Mouse (Mus musculus) E14TG2a.4 (cell line): ENCODE data around the gene Vat1.
"Not testable (repeated sequence)": the region's sequence is repeated elsewhere in the genome, so short reads cannot be mapped to it uniquely, and the experiment has no call there.

Experiments
- CTCF ChIP-seq: conservative IDR thresholded peaks from 2 replicates; pipeline ENCODE4 v1.5.1; 2014; ENCODE audit warnings: low read length
- NANOG ChIP-seq: IDR thresholded peaks from 2 replicates; pipeline ENCODE4 v1.6.1; 2014; ENCODE audit warnings: borderline replicate concordance, low read length, mixed read lengths

- not testable (repeated sequence) for TF ChIP-seq CTCF, NANOG
Measured at GRCm38 (mm10) chr11:101441450-101442126, 24.4 kb downstream of the Vat1 start.
